Mouse (Mus musculus) hematopoietic stem cell, adult 5-6 weeks (primary cell): ENCODE results near the gene Paqr5. TPM values are rescaled to one million over a fixed set of nuclear protein-coding genes. Genes with fewer than 3 reads are reported as not detected.

Experiments used
- ATAC-seq, 2 experiments: fragments of 125-278 bp in 1 of 2; replicated peaks in 1 of 2; 2 replicates each; pipeline ENCODE4 v1.8.0; 2016 to 2017; ENCODE audit warnings: inconsistent platforms in 2 of 2, mild to moderate bottlenecking in 2 of 2, moderate number of reproducible peaks in 2 of 2, low read depth in 1 of 2, moderate TSS enrichment in 1 of 2; ENCODE audit not compliant: low FRiP score in 2 of 2, poor library complexity in 2 of 2, severe bottlenecking in 2 of 2, insufficient read depth in 1 of 2, low TSS enrichment in 1 of 2
- total RNA-seq: library from RNA; stranded (forward); fragments of 172-1452, 232-1000 nt; gene quantifications from 2 replicates; pipeline ENCODE4 v1.2.3, GENCODE M21; 2017

Gene Paqr5
- total RNA-seq, 1 experiment from 2014 or later = 13.3 TPM

DNA sequence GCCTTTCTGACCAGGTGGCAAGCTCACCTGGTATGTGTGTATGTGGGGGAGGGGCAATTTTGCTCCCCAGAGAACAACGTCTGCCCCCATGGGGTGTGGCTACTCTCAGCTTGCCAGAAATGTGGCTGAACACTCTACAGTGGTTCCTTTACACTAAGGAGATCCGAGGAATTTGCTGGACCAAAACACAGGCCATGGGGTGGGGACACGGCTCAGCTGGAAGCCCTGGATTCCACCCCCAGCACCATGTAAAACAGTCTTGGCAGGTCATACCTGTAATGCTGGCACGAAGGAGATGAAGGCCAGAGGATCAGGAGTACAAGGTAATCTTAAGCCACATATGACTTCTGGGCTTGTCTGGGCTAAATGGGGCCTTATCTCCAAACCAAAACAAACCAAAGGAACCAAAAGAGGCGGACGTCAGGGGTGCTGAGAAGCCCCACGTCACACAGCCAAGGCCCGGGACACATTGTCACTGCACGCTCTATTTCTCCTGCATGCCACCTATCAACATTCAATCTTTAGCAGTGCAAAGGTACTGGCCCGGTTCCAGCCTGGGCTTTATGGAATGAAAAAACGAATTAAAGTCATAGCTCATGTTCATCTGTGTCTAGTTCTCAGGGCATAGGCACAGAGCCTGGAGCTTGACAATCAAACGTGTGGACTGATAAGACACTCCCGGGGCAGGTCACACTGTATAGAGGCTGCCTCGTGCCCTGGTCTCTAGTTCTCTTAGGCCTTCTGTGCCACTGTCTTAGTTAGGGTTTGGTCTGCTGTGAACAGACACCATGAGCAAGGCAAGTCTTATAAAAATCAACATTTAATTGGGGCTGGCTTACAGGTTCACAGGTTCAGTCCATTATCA, 8.2 kb downstream of the Paqr5 start:
- ATAC-seq = no peak

DNA sequence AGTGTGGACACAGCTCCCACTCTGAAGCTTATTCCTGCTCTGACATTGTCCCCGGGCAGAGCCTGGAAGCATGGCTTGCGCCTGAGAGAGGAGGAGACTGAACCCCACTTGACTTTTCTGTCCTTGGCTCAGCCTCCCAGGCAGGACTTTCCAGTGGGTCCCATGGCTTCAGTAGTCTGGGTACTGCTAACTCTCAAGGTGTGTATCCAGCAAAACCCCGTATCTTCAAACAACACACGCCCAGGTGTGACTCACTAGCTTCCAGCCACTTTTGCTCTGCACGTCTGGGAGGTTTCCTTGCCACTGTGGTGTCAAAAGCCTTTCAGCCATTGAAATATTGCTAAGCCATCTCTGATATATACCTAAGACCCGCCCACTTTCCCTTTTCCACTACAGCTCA, 9.3 kb downstream of the Paqr5 start:
- ATAC-seq = no peak

DNA sequence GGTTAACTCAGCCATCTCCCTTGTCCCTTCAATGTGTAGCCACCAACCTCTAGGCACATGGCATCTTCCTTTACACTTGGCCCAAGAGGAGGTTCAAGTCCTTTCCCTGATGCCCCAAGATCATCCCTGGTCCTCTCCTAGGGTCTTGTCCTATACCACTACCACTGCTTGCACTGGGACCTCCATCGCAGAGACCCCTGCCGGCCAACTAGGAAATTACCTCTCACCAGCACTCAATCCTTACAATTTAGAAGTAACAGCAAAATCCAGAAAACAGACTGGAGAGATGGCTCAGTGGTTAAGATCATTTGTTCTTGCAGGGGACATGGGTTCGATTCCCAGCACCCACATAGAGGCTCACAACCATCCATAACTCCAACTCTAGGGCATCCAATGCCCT, 11.2 kb downstream of the Paqr5 start:
- ATAC-seq = no peak

DNA sequence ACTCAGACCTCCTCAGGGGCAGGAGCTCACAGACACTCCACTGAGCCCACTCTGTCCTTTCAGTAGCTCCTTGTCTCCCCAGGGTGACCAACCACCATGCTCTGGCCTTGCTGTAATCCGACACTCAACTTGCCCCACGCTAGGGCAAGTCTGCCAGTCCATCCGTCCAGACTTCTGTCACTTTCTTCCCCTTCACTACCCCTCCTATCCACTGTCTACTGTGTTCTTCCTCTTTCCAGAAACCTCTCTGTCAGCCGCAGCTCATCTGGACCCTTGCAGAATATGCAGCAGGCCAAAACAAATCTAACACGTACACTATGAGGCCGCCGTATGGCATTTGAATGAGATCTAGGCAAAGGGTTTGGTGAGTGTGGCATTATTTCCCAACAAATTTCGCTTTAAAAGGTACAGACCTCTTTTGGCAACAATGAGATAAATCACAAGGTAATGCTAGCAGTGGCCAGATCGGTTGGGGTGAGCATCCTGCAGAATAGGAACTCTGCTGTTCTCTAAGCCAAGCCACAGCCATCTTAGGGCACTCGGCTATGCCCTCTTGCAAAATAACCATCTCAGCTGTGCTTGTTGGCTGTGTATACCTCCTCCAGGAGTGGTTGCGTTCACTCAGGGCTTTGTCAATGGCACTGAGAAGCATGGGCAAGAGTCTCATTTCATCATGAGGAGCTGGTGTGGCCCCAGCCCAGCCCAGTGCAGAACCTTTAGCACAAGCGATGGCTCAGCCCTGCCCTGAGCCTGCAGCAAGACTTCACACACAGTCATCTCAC, 13.1 kb downstream of the Paqr5 start:
- peak in 1 of 2 experiments; percentile 41; a peak in 2 of 4 replicates for ATAC-seq

DNA sequence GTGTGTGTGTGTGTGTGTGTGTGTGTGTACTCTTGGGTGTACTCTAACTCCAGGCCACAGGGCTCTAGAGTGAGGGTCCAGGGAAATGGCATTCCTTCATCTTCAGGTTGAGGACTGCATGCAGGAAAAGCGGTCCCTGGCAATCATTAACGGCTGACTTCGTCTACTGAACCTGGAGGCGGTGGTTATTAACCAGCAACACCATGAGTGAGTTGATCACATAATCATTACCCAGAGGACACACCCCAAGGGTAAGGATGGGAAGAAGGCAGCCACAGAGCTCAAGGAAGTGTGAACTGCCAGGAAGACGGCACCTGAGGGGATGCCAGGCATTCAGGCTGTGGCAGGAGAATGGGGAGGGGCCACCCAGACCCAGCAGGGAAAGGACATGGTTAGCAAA, 18.3 kb downstream of the Paqr5 start:
- no peak for ATAC-seq

DNA sequence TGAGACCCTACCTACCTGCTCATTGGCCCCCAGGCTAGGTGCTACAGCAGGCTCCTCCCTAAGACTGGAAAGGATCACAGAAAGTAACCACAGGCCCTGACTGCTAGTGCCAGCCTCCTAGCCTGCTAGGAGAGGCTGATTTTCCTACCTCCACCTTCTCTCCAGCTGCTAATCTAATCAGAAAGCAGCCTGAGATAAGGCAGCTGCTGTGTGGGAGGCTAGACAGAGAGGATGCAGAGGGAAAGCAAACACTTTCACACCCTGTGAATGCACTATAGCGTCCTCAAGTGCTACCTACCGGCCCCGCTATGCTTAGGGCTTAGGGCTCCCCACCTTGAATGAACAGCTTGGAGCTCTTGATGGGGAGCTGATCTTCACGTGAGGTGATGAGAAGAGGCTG, 19.6 kb downstream of the Paqr5 start:
- ATAC-seq = no peak

DNA sequence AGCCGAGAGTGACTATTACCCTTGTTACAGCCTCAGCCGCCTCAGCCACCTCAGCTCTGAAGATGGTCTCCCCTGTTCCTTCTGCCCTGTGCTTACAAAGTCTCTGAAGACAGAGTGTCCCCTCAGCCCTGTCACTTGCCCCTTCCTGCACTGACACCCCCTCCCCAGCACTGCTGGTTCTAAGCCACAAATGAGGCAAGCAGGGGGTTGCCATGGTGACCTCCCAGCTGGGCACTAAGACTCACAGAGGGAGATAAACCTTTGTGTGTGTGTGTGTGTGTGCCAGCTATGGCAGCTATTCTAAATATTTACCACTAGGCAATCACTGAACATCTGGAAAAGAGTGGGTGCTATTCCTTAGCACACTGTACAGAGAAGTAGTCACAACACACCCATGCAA, 23.0 kb downstream of the Paqr5 start:
- ATAC-seq = peak in 1 of 2 experiments; percentile 33; a peak in 2 of 4 replicates

DNA sequence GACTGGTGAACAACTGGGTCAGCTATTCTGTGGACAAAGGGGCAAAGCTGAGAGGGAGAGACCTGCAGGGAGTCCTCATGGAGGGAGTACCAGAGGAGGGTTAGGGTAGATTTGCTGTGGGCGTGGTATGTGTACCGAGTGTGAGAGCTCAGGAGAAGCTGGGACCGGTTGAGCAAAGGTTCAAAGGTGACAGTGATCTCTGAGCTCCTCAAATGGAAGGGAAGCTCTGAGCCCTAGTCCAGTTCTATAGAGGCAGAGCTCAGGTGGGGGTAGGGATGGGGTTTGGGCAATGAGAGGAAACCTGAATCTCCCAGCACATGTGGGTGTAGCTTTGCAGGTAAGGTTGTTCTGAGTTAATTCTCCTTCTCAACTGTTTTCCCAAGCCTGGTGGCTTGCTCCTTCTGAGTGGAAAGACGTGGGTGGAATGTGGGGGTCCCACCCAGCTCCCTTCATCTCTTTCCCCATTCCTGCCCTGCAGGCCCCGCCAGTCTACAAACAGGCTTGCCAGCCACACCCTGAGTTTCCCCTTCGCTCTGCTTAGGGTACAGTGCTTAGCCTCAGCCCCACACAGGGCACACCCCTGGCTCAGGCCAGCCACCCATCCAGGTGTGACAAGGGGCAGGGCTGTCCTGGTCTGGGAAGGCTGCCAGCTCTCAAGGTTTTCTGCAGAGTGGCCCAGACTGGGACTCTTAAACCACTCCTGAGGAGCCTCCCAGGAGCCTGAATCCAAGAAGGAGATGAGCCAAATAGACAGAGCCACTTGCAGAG, 26.8 kb downstream of the Paqr5 start:
- no peak for ATAC-seq

DNA sequence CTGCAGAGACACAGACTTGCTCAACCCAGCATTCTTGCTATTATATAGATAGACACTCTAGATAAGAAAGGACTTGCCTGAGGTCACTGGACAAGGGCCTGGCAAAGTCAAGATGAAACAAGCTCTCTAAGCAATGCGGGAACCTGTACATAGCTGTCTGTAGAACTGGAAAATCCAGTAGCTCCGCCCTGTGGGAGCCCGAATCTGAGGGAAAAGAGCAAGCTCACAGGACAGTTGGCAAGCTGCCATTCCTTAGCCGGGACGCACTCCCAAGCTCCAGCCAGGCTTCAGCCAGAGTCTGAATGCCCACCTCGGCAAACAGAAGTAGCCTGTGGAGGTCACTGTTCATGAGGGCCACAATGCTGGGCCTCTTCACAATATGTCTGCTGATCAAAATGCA, 28.8 kb downstream of the Paqr5 start:
- no peak for ATAC-seq

DNA sequence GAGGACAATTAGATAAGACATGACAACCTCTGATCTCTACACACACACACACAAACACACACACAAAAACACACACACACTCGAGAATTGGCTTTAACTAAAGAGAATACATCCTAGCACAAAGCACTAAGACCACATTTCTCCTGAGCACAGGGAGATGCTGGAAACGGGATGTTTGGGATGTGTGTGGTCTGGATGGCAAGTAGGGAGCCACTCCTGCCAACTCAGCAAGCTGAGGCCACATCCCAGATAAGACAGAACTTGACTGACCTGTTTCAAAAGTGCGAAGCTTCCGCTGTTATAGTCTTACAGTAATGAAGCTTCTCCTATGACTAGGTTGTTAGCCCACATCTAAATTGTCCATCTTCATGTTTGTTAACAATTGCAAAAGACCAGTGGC, 35.5 kb downstream of the Paqr5 start:
- ATAC-seq = no peak

DNA sequence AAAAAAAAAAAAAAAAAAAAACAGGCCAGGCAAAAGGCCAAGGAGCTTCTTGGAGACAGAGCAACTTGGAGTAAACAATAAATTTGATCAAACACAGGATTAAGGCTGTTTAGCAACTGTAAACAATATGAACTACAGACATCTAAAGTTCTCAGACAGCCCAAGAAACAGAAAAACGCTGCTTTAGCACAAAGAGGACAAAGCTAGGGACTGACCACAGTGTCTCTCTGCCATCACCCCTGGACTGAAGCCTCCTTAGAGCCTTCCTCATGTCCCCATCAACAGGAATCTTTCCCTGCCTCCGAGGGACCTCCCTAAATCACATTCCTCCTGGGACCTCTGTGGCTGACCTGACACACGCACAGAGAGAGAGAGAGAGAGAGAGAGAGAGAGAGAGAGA, 35.9 kb downstream of the Paqr5 start:
- ATAC-seq = no peak

DNA sequence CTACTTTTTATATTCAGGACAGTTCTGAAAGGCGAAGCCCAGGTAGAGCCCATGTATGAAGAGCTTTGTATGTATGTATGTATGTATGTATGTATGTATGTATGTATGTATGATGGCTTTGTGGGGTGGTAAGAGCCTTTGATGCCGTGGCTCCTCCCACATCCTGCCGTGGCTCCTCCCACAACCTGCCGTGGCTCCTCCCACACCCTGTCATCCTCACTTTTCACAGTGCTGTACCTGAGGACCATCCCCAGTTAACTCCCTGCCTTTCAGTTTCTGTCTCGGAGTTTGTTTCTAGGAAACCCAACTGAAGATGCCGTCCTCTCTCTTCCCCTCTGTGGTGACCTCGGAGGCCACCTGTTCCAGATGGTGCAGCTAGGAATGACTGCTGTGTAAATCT, 40.6 kb downstream of the Paqr5 start:
- no peak for ATAC-seq

DNA sequence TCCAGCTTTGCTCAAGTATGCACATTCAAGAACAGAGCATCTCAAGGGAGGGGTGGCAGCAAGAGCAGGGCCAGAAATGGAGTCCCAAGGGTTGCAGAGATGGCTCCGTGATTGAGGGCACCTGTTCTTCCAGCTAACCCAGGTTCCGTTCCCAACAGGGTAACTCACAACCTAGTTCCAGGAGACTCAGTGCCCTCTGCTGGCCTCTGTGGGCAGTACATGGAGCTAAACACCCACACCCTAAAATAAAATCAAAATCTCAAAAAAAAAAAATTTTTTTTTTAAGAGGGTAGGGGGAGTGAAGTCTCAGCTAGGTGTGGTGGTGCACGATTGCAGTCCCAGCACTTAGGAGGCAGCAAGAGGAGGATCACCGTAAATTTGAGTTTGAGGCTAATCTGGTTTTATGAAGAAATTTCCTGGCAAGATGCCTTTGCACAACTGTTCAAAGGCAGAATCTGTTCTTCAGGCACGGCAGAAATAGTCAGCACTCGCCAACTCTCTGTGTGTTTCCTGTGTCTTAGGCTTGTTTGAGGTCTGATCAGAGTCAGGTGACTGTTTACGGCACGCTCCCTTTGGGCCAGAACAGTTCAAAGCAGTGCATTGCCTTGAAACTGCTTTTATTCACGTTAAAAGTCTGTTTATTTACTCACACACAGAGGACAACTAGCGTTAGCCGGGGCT, 41.3 kb downstream of the Paqr5 start:
- ATAC-seq = peak; percentile 47 to 60; a peak in 2 of 4 replicates

DNA sequence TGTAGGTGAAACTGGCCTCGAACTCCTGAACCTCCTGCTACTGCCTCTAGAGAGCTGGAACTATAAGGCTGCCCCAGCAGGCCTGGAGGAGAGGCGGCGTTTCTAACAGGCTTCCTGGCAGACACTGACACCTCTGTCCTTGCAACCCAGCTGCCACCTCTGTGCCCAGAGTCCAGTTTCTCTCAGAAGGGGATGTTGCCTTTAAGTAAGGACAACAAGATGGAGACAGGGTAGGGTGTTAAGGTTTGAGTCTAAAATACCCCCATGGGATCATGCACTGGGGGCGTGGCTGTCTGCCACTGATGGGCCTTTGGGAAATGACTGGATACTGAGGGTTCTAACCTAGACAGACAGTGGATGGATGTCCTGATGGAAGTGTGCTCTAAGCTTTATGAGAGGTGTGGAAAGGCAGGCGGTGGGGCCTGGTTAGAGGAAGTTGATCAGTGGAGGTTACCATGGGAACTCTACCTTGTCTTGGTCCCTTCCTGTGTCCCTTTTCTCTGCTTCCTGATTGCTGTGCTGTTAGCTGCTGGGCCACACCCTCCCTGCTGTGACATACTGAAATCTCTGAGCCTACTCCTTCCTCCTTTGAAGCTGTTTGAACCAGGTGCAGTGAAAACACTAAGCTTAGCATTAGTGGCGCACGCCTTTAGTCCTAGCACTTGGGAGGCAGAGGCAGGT, 43.6 kb downstream of the Paqr5 start:
- peak; percentile 75 to 89 for ATAC-seq

DNA sequence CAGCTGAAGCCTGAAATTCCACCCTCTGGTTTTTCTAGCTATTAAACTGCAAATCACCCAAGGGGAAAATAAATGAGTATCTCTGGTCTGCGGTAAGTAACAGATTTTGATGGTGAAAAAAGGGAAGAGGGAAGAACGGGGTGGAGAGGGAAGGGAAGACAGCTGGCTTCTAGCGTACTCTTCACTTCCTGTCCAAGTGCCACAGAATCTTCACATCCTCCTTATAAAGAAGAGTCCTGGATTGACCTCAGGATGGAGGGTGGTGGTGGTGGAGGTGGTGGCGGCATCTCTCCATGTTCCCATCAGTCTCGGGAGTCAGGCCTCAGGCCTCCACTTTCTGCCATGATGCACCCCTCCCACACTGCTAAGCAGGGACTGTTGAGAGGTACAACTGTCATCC, 44.8 kb downstream of the Paqr5 start:
- no peak for ATAC-seq

DNA sequence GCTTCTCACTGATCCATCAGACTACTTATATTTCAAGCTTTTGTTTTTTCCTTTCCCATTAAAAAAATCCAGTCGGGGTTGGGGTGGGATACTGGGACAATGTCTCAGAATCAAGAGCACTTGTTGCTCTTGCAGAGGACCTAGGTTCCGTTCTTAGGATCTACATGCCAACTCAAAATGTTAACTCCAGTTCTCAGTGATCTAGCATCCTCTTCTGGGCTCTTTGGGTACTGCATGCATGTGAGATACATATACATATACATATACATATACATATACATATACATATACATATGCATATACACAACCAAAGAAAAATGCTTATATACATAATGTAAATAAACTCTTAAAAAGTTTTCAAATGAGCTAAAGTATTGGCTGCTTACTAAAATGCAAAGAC, 46.7 kb downstream of the Paqr5 start:
- no peak for ATAC-seq
